Mouse (Mus musculus): Measurements from ENCODE around the gene Xkr7. TPM values are rescaled to one million over a fixed set of nuclear protein-coding genes. Genes with fewer than 3 reads are reported as not detected.

Gene Xkr7
- total and polyA plus RNA-seq, 2 experiments from 2014 or later, result 1.1 to 35.5 TPM

GRCm38 (mm10) chr2:153070762-153071490 is 39.3 kb downstream of the Xkr7 start:
- Histone ChIP-seq H3K9me3 (ENCODE audit: low read length) (no peaks in the 10 kb centered on the region), H3K4me2 (ENCODE audit: low read depth, low read length, poor library complexity, severe bottlenecking) (peak overlapping the region; percentile 31; the same call in 1 of the 2 replicates), H3K27me3 (ENCODE audit: insufficient read depth, low read length) (peaks cover 32% of the 10 kb centered on the region), H3K4me1 (ENCODE audit: insufficient read depth, low read length) (no peaks in the 10 kb centered on the region; the same call in 1 of the 2 replicates), H3K4me3 (ENCODE audit: low read depth, low read length) (no peak overlapping the region), H3K9ac (replicated peaks; ENCODE audit: low read length, poor library complexity, severe bottlenecking) (no peak overlapping the region), H3K27ac (ENCODE audit: low read depth, low read length) (no peak overlapping the region), H3K36me3 (ENCODE audit: insufficient read depth, low read length) (no peaks in the 10 kb centered on the region)
- DNase-seq (ENCODE audit: low spot score), result no peak
- ATAC-seq (ENCODE audit: low FRiP score), result no peak
- peak; percentile 64 for TF ChIP-seq CTCF (IDR thresholded peaks at IDR 0.05)
- WGBS, result 8% methylated on average over 23 of the region's 23 CpGs

- H3K9me3 ChIP-seq (ENCODE audit: low read length), result no peaks in the 10 kb centered on the region
- peak overlapping the region; percentile 50 for H3K4me2 ChIP-seq (ENCODE audit: low read depth, low read length, poor library complexity, severe bottlenecking)
- no peaks in the 10 kb centered on the region; the same call in 1 of the 2 replicates for H3K4me1 ChIP-seq (ENCODE audit: insufficient read depth, low read length)
- ATAC-seq (ENCODE audit: low FRiP score) (peak; percentile 34; the same call in 1 of the 2 replicates), DNase-seq (ENCODE audit: low spot score) (peak; percentile 27)
- H3K36me3 ChIP-seq (ENCODE audit: insufficient read depth, low read length), result no peaks in the 10 kb centered on the region
- H3K9ac ChIP-seq (replicated peaks; ENCODE audit: low read length, poor library complexity, severe bottlenecking), result peak overlapping the region; percentile 24; the same call in 1 of the 2 replicates
- peaks cover 32% of the 10 kb centered on the region for H3K27me3 ChIP-seq (ENCODE audit: insufficient read depth, low read length)
- no peak overlapping the region for H3K27ac ChIP-seq (ENCODE audit: low read depth, low read length)
- peak overlapping the region; percentile 35 for H3K4me3 ChIP-seq (ENCODE audit: low read depth, low read length)
- 9% methylated on average over 56 of the region's 67 CpGs for WGBS
- TF ChIP-seq CTCF (IDR thresholded peaks at IDR 0.05), result no peak
Observed at GRCm38 (mm10) chr2:153071491-153072184, 40.0 kb downstream of the Xkr7 start.

GRCm38 (mm10) chr2:153074651-153075050 is 43.0 kb downstream of the Xkr7 start:
- peaks cover 32% of the 10 kb centered on the region for H3K27me3 ChIP-seq (ENCODE audit: insufficient read depth, low read length)
- ATAC-seq (ENCODE audit: low FRiP score), result no peak
- no peak overlapping the region for H3K4me2 ChIP-seq (ENCODE audit: low read depth, low read length, poor library complexity, severe bottlenecking)
- TF ChIP-seq CTCF (IDR thresholded peaks at IDR 0.05), result no peak
- no peaks in the 10 kb centered on the region for H3K9me3 ChIP-seq (ENCODE audit: low read length)
- no peaks in the 10 kb centered on the region for H3K36me3 ChIP-seq (ENCODE audit: insufficient read depth, low read length)
- no peak for DNase-seq (ENCODE audit: low spot score)
- H3K4me1 ChIP-seq (ENCODE audit: insufficient read depth, low read length), result no peaks in the 10 kb centered on the region; the same call in 1 of the 2 replicates
- H3K27ac ChIP-seq (ENCODE audit: low read depth, low read length), result no peak overlapping the region
- 89% methylated on average over 10 of the region's 10 CpGs for WGBS
- H3K9ac ChIP-seq (replicated peaks; ENCODE audit: low read length, poor library complexity, severe bottlenecking), result no peak overlapping the region
- no peak overlapping the region for H3K4me3 ChIP-seq (ENCODE audit: low read depth, low read length)

- no peaks in the 10 kb centered on the region for H3K4me1 ChIP-seq (ENCODE audit: insufficient read depth, low read length)
- no peaks in the 10 kb centered on the region for H3K9me3 ChIP-seq (ENCODE audit: low read length)
- DNase-seq (ENCODE audit: low spot score) (peak; percentile 19), ATAC-seq (ENCODE audit: low FRiP score) (no peak)
- H3K4me2 ChIP-seq (ENCODE audit: low read depth, low read length, poor library complexity, severe bottlenecking), result no peak overlapping the region
- WGBS, result 41% methylated on average over 2 of the region's 2 CpGs
- no peak overlapping the region for H3K9ac ChIP-seq (replicated peaks; ENCODE audit: low read length, poor library complexity, severe bottlenecking)
- no peak for TF ChIP-seq CTCF (IDR thresholded peaks at IDR 0.05)
- no peaks in the 10 kb centered on the region for H3K36me3 ChIP-seq (ENCODE audit: insufficient read depth, low read length)
- H3K4me3 ChIP-seq (ENCODE audit: low read depth, low read length), result no peak overlapping the region
- H3K27me3 ChIP-seq (ENCODE audit: insufficient read depth, low read length), result peaks cover 24% of the 10 kb centered on the region
- no peak overlapping the region for H3K27ac ChIP-seq (ENCODE audit: low read depth, low read length)
Observed at GRCm38 (mm10) chr2:153075961-153076360, 44.3 kb downstream of the Xkr7 start.

- no peaks in the 10 kb centered on the region for H3K9me3 ChIP-seq (ENCODE audit: low read length)
- no peaks in the 10 kb centered on the region for H3K36me3 ChIP-seq (ENCODE audit: insufficient read depth, low read length)
- H3K9ac ChIP-seq (replicated peaks; ENCODE audit: low read length, poor library complexity, severe bottlenecking), result no peak overlapping the region
- H3K4me1 ChIP-seq (ENCODE audit: insufficient read depth, low read length), result no peaks in the 10 kb centered on the region
- H3K27ac ChIP-seq (ENCODE audit: low read depth, low read length), result no peak overlapping the region
- ATAC-seq (ENCODE audit: low FRiP score), result no peak
- no peaks in the 10 kb centered on the region for H3K27me3 ChIP-seq (ENCODE audit: insufficient read depth, low read length)
- H3K4me3 ChIP-seq (ENCODE audit: low read depth, low read length), result no peak overlapping the region
- peak; percentile 95 for TF ChIP-seq CTCF (IDR thresholded peaks at IDR 0.05)
- H3K4me2 ChIP-seq (ENCODE audit: low read depth, low read length, poor library complexity, severe bottlenecking), result no peak overlapping the region
- WGBS, result 40% methylated on average over 32 of the region's 32 CpGs
- DNase-seq (ENCODE audit: low spot score), result peak; percentile 91
Observed at GRCm38 (mm10) chr2:153080841-153081523, 49.3 kb downstream of the Xkr7 start.

Measured in midbrain, postnatal 0 days (tissue).